Mouse (Mus musculus): ENCODE data around the gene Pi16. TPM values are rescaled to one million over a fixed set of nuclear protein-coding genes. Genes with fewer than 3 reads are reported as not detected.

Pi16 gene
- total and polyA plus RNA-seq, 3 experiments = 24.1 to 63.1 (median 40.7) TPM

DNA sequence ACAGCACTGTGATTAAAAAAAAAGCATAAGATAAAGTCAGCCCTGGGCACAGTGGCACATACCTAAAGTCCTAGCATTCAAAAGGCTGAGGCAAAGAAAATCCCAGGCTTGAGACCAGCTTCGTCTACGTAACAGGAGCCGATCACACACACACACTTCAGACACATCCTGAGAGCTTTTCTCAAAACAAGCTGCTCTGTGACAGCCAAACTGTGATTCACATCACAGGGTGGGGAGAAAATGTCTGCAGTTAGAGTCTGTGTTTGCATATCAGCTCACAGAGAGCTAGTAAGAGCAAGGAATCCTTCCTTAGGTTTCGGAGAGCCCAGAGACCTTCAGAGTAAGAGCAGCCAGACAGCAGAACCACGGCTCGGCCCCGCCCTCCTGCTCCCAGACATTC, 16.6 kb upstream of the Pi16 start:
- Histone ChIP-seq H3K79me2 (replicated peaks; ENCODE audit: control insufficient read depth, insufficient read depth, low read length) (no peaks in the 10 kb centered on the region), H3K36me3 (ENCODE audit: control insufficient read depth, insufficient read depth, low read length) (no peaks in the 10 kb centered on the region), H3K4me3 (no peak overlapping the region), H3K27ac (no peak overlapping the region), H3K4me1 (ENCODE audit: control insufficient read depth, insufficient read depth, low read length) (peaks cover 13% of the 10 kb centered on the region), H3K27me3 (ENCODE audit: control insufficient read depth, insufficient read depth, low read length) (no peaks in the 10 kb centered on the region), H3K9ac (ENCODE audit: low read depth, low read length) (no peak overlapping the region)
- no peak for TF ChIP-seq POLR2A (IDR thresholded peaks at IDR 0.05; ENCODE audit: insufficient read depth, low read depth, low read length)
- no peak for TF ChIP-seq CTCF (IDR thresholded peaks at IDR 0.05)
- no peak for TF ChIP-seq EP300 (IDR thresholded peaks at IDR 0.05; ENCODE audit: insufficient read depth, low read depth, low read length)
- DNase-seq = no peak
- intact Hi-C loops (cut with DNase I) = no loop called here
- 72% methylated on average over 7 of the region's 7 CpGs for WGBS

DNA sequence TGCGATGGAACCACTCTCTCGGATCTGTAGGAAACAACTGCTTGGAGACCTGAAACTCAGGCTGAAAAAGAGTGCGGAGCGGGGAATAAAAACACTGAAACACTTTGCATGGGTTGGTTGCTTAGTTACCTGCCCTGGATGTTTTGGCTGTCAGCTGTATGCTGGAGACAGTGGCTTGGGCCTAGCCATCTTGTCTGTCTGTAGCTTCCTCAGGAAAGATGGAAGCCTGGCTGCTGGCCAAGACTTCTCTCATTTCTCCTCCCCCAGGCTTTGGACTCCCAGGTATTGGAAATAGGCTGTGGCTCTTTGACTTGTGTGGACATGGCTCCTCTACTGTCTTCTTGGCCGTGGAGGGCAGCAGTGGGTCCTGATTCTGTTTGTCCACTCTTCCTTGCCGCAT, 16.1 kb upstream of the Pi16 start:
- intact Hi-C loops (cut with DNase I) = no loop called here

GRCm38 (mm10) chr17:29302149-29302548, 15.3 kb upstream of the Pi16 start:
- H3K27me3 ChIP-seq (ENCODE audit: control insufficient read depth, insufficient read depth, low read length) = no peaks in the 10 kb centered on the region
- TF ChIP-seq EP300 (IDR thresholded peaks at IDR 0.05; ENCODE audit: insufficient read depth, low read depth, low read length) = no peak
- TF ChIP-seq POLR2A (IDR thresholded peaks at IDR 0.05; ENCODE audit: insufficient read depth, low read depth, low read length) = no peak
- no peak for TF ChIP-seq CTCF (IDR thresholded peaks at IDR 0.05)
- no peak overlapping the region for H3K9ac ChIP-seq (ENCODE audit: low read depth, low read length)
- intact Hi-C loops (cut with DNase I) = no loop called here
- H3K79me2 ChIP-seq (replicated peaks; ENCODE audit: control insufficient read depth, insufficient read depth, low read length) = no peaks in the 10 kb centered on the region
- no peak overlapping the region; the same call in 1 of the 2 replicates for H3K27ac ChIP-seq
- 50% methylated on average over 5 of the region's 5 CpGs for WGBS
- peaks cover 14% of the 10 kb centered on the region for H3K4me1 ChIP-seq (ENCODE audit: control insufficient read depth, insufficient read depth, low read length)
- no peaks in the 10 kb centered on the region for H3K36me3 ChIP-seq (ENCODE audit: control insufficient read depth, insufficient read depth, low read length)
- H3K4me3 ChIP-seq = no peak overlapping the region
- DNase-seq = peak; percentile 42 to 55

More for the DNA sequence above, 16.1 kb upstream of the Pi16 start:
- Histone ChIP-seq H3K36me3 (ENCODE audit: control insufficient read depth, insufficient read depth, low read length) (no peaks in the 10 kb centered on the region), H3K9ac (ENCODE audit: low read depth, low read length) (no peak overlapping the region), H3K27ac (no peak overlapping the region), H3K27me3 (ENCODE audit: control insufficient read depth, insufficient read depth, low read length) (no peaks in the 10 kb centered on the region), H3K79me2 (replicated peaks; ENCODE audit: control insufficient read depth, insufficient read depth, low read length) (no peaks in the 10 kb centered on the region), H3K4me3 (no peak overlapping the region), H3K4me1 (ENCODE audit: control insufficient read depth, insufficient read depth, low read length) (peaks cover 14% of the 10 kb centered on the region)
- DNase-seq = no peak
- TF ChIP-seq EP300 (IDR thresholded peaks at IDR 0.05; ENCODE audit: insufficient read depth, low read depth, low read length) (no peak), POLR2A (IDR thresholded peaks at IDR 0.05; ENCODE audit: insufficient read depth, low read depth, low read length) (no peak)
- 90% methylated on average over 6 of the region's 6 CpGs for WGBS

DNA sequence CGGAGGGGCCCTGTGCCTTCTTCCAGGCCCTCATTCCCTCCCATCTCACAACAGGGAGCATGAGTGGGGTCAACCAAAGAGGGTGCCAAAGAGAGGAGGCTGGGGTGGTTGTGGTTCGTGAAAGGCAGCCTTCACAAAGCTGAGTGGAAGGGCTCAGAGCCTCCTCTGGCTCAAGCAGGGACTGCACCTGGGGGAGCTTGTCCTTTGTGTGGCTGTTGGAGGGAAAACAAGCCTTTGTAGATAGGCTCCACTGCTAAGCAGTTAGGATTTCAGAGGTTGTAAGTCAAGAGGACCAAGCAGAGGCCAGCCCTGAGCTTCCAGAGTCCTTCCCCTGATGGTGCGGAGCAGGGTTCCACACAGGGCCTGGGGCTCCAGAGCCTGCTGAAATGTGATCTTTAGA, 14.4 kb upstream of the Pi16 start:
- Histone ChIP-seq H3K27ac (peak overlapping the region; percentile 38; the same call in 1 of the 2 replicates), H3K79me2 (replicated peaks; ENCODE audit: control insufficient read depth, insufficient read depth, low read length) (no peaks in the 10 kb centered on the region), H3K4me1 (ENCODE audit: control insufficient read depth, insufficient read depth, low read length) (peaks cover 14% of the 10 kb centered on the region), H3K27me3 (ENCODE audit: control insufficient read depth, insufficient read depth, low read length) (no peaks in the 10 kb centered on the region), H3K4me3 (no peak overlapping the region), H3K36me3 (ENCODE audit: control insufficient read depth, insufficient read depth, low read length) (no peaks in the 10 kb centered on the region), H3K9ac (ENCODE audit: low read depth, low read length) (no peak overlapping the region)
- intact Hi-C loops (cut with DNase I) = no loop called here
- 80% methylated on average over 3 of the region's 3 CpGs for WGBS
- no peak for TF ChIP-seq EP300 (IDR thresholded peaks at IDR 0.05; ENCODE audit: insufficient read depth, low read depth, low read length)
- TF ChIP-seq CTCF (IDR thresholded peaks at IDR 0.05) = peak; percentile 37
- DNase-seq = no peak

DNA sequence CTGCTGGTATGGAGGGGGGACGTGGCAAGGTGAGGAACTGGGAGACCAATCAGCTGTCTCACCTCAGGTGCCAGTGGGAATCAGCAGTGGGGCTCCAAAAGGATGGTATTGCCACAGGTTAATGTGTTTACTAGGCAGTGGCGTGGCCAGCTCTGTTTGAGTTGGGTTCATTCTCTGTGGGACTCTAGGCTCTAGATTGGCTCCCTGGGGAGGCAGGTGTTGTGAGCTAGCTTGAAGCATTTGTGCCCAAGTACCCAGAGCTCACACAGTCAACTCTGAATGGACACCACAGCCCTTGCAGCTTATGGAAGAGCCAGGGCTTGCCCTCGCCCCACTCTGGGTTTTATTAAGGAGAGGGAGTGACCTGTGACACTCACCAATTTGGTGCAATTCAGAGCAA, 13.6 kb upstream of the Pi16 start:
- Histone ChIP-seq H3K9ac (ENCODE audit: low read depth, low read length) (no peak overlapping the region), H3K36me3 (ENCODE audit: control insufficient read depth, insufficient read depth, low read length) (no peaks in the 10 kb centered on the region), H3K27me3 (ENCODE audit: control insufficient read depth, insufficient read depth, low read length) (no peaks in the 10 kb centered on the region), H3K79me2 (replicated peaks; ENCODE audit: control insufficient read depth, insufficient read depth, low read length) (no peaks in the 10 kb centered on the region), H3K4me1 (ENCODE audit: control insufficient read depth, insufficient read depth, low read length) (peaks cover 14% of the 10 kb centered on the region), H3K27ac (peak overlapping the region; percentile 3), H3K4me3 (no peak overlapping the region)
- intact Hi-C loops (cut with DNase I) = no loop called here
- 80% methylated on average over 3 of the region's 3 CpGs for WGBS
- no peak for DNase-seq
- TF ChIP-seq POLR2A (IDR thresholded peaks at IDR 0.05; ENCODE audit: insufficient read depth, low read depth, low read length) (no peak), EP300 (IDR thresholded peaks at IDR 0.05; ENCODE audit: insufficient read depth, low read depth, low read length) (no peak), CTCF (IDR thresholded peaks at IDR 0.05) (no peak)

GRCm38 (mm10) chr17:29304376-29305057, 13.0 kb upstream of the Pi16 start:
- TF ChIP-seq EP300 (IDR thresholded peaks at IDR 0.05; ENCODE audit: insufficient read depth, low read depth, low read length) = no peak
- no peak for TF ChIP-seq POLR2A (IDR thresholded peaks at IDR 0.05; ENCODE audit: insufficient read depth, low read depth, low read length)
- TF ChIP-seq CTCF (IDR thresholded peaks at IDR 0.05) = no peak
- intact Hi-C loops (cut with DNase I) = no loop called here
- Histone ChIP-seq H3K27ac (peak overlapping the region; percentile 3), H3K79me2 (replicated peaks; ENCODE audit: control insufficient read depth, insufficient read depth, low read length) (no peaks in the 10 kb centered on the region), H3K9ac (ENCODE audit: low read depth, low read length) (no peak overlapping the region), H3K36me3 (ENCODE audit: control insufficient read depth, insufficient read depth, low read length) (no peaks in the 10 kb centered on the region), H3K27me3 (ENCODE audit: control insufficient read depth, insufficient read depth, low read length) (no peaks in the 10 kb centered on the region), H3K4me3 (no peak overlapping the region), H3K4me1 (ENCODE audit: control insufficient read depth, insufficient read depth, low read length) (peaks cover 14% of the 10 kb centered on the region)
- peak; percentile 62 to 73 for DNase-seq
- 31% methylated on average over 13 of the region's 13 CpGs for WGBS
